Mouse (Mus musculus) MN1 (cell line): Measurements from ENCODE around the gene Pigh.

Experiments used
- DNase-seq: peaks from one replicate; pipeline ENCODE4 v3.0.0-alpha.2; 2016; ENCODE audit warnings: low spot score

Gene Pigh

GRCm38 (mm10) chr12:79089182-79089812 is at the start of gene Pigh:
TSS of gene Pigh (minus strand) at chr12:79089651.
- peak; percentile 91 for DNase-seq

- DNase-seq: no peak
These were observed 49.5 kb upstream of the Pigh start for GRCm38 (mm10) chr12:79138999-79139398.

- DNase-seq: no peak
These were observed 47.5 kb upstream of the Pigh start for GRCm38 (mm10) chr12:79136949-79137348.

- DNase-seq: no peak
These were observed 45.7 kb upstream of the Pigh start for GRCm38 (mm10) chr12:79135105-79135504.

GRCm38 (mm10) chr12:79134676-79135075 is 45.2 kb upstream of the Pigh start:
- DNase-seq: no peak

- DNase-seq: no peak
These were observed 42.4 kb upstream of the Pigh start for GRCm38 (mm10) chr12:79131706-79132460.

- no peak for DNase-seq
These were observed 41.8 kb upstream of the Pigh start for GRCm38 (mm10) chr12:79131178-79131675.

- peak; percentile 69 for DNase-seq
These were observed 41.1 kb upstream of the Pigh start, which contains the start of gene Arg2 for GRCm38 (mm10) chr12:79130299-79131177. TSS of gene Arg2 (plus strand) at chr12:79130777.

- DNase-seq: peak; percentile 27
These were observed 33.4 kb upstream of the Pigh start for GRCm38 (mm10) chr12:79122820-79123219.

- DNase-seq: no peak
These were observed 29.5 kb upstream of the Pigh start for GRCm38 (mm10) chr12:79118991-79119390.

GRCm38 (mm10) chr12:79105312-79105711 is 15.9 kb upstream of the Pigh start:
- no peak for DNase-seq

- no peak for DNase-seq
These were observed 15.1 kb upstream of the Pigh start for GRCm38 (mm10) chr12:79104544-79104943.

GRCm38 (mm10) chr12:79103773-79104172 is 14.3 kb upstream of the Pigh start:
- DNase-seq: no peak

- peak; percentile 69 for DNase-seq
These were observed 7.8 kb upstream of the Pigh start for GRCm38 (mm10) chr12:79097106-79097752.

GRCm38 (mm10) chr12:79092569-79092968 is 3.1 kb upstream of the Pigh start:
- DNase-seq: peak; percentile 48

GRCm38 (mm10) chr12:79073362-79073761 is 16.1 kb downstream of the Pigh start:
- DNase-seq: no peak

- no peak for DNase-seq
These were observed 16.9 kb downstream of the Pigh start for GRCm38 (mm10) chr12:79072576-79072975.

GRCm38 (mm10) chr12:79070736-79071333 is 18.6 kb downstream of the Pigh start:
- no peak for DNase-seq

GRCm38 (mm10) chr12:79069916-79070315 is 19.5 kb downstream of the Pigh start:
- DNase-seq: no peak

- DNase-seq: no peak
These were observed 20.3 kb downstream of the Pigh start for GRCm38 (mm10) chr12:79069187-79069608.

- DNase-seq: no peak
These were observed 21.1 kb downstream of the Pigh start for GRCm38 (mm10) chr12:79068306-79068705.
